Mouse (Mus musculus) activated CD4-positive, CD25-positive, alpha-beta regulatory T cell, adult 4 months (primary cell): ENCODE measurements around the gene Sesn2. TPM values are rescaled to one million over a fixed set of nuclear protein-coding genes. Genes with fewer than 3 reads are reported as not detected.
"Not testable (repeated sequence)": the region's sequence is repeated elsewhere in the genome, so short reads cannot be mapped to it uniquely, and the experiment has no call there.

Experiments
- ATAC-seq: one replicate; pipeline ENCODE4 v1.8.0; 2017
- polyA plus RNA-seq, 2 experiments: library from polyadenylated mRNA; unstranded; fragments of 100-300 nt; shearing (Covaris generic); gene quantifications; one replicate each; pipeline ENCODE4 v1.2.1; 2017

Gene Sesn2
- 1 to 10 TPM; 1.7 to 5.4 TPM for polyA plus RNA-seq

DNA sequence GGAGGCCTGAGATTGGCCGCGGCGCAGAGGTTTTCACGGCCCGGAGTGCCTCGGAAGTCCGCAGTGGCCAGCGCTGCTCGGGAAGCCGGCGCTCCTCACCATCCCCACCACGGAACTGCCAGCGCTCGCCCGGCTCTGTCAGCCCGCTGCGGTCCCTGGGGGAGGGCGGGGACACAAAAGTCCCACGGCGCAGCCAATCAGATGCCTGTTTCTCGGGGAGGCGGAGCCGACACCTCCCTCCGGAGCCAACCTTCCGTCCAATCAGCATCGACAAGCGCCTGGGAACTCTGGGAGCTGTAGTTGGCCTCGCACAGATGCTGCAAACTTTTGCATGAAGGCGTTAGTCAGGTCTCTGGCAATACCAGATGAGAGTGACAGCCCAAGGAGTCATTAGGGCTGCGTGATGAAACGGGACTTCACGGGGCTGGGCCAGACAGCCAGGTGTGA is at the start of gene Sesn2:
Gene Sesn2 (minus strand): TSS at position 150 of the 447 bp plus-strand sequence.
- peak; percentile 90 for ATAC-seq

- ATAC-seq: not testable (repeated sequence)
Measured at GRCm38 (mm10) chr4:132555550-132555949, 45.2 kb upstream of the Sesn2 start.

GRCm38 (mm10) chr4:132554653-132555052 is 44.4 kb upstream of the Sesn2 start:
- ATAC-seq: no peak

DNA sequence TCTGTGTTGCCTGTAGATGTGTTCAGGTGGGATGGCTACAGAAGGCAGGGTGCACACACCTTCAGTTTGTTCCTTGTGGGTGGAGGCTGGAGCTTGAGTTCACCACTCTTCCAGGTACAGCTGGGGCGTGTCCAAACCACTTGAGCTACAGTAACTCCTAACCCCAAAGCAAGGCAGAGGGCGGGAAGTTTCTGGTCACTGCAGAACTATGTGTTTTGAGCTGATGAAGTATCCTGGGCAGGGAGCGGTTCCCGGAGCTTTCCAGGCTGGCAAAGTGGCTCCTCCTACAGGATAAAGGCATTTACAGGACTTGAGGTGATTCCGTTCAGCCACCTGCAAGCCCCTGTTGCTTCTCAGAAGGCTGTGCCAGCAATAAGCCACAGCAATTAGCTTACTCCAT is 43.9 kb upstream of the Sesn2 start:
- no peak for ATAC-seq

DNA sequence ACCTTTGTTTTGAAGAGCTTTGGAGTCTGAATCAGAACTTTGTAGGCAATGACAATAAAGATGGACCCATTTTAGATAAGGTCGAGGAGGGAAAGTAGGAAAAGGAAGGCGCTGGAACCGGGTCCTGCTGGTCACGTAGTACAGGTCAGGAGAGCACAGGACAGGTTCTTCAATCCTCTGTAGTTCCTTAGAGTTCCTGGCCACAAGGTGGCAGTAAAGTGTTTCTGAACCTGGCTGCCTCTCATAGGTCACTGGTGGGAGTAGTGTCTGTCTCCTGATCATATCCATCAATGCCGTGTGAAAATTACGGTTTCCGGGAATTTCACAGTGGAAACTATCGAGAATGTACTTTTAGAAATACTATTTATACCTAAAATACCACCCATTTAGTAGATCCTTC is 35.5 kb upstream of the Sesn2 start:
- ATAC-seq: no peak

DNA sequence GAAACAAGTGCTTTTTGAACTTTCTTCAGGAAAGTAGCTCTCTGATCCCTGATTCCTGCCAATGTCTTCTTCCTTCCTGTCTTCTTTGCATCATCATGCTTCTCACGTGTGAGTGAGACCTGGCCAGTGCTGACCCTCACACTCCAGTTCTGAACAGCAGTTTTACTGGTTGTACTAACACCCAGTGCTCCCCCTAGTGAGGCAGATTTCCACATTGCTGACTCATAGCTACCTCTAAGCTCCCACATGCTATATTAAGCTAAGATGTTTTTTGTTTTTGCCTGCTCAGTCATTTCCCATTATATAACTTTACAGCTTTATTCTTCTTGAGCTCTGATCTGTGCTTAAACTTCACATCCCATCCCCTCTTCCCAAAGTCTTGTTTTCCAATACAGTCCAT is 32.4 kb upstream of the Sesn2 start:
- ATAC-seq: no peak

GRCm38 (mm10) chr4:132541413-132541812 is 31.1 kb upstream of the Sesn2 start:
- ATAC-seq: no peak

- no peak for ATAC-seq
Measured at GRCm38 (mm10) chr4:132539481-132539880, 29.2 kb upstream of the Sesn2 start.

DNA sequence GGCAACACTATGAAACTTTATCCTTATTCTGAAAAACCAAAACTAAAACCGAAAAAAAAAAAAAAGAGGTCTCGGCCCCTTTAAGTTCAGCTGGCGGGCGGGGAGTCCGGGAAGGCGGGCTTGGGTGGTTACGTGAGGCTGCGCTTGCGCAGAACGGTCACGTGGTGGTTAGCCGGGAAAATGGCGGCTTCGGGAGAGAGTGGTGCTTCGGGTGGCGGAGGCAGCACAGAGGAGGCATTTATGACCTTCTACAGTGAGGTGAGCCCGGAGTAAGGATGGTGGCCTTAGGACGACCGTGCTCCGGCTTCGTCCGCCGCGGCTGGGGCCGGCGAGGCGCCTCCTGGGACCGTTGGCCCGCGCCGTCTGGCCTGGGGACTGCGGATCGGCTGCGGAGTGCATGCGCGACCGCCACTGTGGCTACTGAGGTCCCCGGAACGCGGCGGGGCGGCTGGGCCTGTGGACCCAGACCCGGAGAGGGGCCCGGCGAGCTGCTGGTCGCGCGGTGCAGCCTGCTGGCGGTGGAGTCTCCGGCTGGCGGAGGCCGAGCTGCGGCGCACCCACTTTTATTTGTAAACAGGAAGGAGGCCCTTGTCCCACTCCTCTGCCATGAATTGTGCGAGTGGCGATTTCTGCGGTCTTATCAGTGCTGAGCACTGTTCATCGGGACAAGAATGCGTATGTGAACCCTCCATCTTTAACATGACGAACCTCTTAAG is 25.3 kb upstream of the Sesn2 start, which contains the start of gene Dnajc8:
Gene Dnajc8 (plus strand): TSS at position 145 of the 716 bp plus-strand sequence.
- ATAC-seq: peak; percentile 65

DNA sequence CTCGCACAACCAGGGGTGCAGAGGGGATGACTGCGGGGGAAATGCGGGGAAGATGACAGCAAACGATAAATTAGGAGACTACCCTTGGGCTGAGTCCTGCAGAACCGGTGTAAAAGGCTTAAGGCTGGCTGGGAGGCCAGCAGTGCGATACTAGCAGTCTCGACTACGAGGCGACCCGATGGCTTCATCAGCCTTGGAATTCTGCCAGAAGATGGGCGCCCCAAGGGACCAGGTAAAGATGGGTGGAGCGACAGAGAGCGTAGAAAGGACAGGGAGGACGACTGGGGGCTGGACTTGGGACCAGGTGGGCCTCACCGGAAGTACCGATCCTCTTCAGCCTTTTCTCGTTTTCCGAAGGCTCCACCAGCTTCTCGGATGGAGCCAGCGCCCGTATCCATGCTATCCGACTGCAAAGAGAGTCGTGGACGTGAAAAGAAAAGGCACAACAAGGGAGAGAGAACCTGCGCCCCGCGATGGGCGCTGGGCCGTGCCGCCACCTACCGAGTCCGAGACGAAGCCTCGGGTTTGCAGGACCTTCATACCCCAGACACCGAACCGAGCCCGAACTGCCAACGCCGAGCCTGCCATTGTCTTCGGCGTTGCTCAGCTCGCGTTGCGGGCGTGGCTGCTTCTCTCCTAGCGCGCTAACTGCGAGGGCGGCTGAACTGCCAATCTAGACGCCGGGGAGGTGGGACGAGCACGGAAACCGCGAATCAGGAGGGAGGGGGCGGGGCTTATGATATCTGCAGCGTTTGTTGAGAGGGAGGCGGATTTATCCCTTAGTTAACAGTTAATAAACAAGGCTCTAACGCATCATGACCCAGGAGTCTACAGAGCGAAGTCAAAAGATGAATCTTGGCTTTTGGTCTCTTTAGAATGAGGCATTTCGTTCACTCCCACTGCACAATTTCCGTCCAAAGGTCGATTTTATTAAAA is 22.9 kb upstream of the Sesn2 start, which contains the start of gene Atpif1:
Gene Atpif1 (minus strand): TSS at position 679 of the 936 bp plus-strand sequence.
- peak; percentile 91 for ATAC-seq

DNA sequence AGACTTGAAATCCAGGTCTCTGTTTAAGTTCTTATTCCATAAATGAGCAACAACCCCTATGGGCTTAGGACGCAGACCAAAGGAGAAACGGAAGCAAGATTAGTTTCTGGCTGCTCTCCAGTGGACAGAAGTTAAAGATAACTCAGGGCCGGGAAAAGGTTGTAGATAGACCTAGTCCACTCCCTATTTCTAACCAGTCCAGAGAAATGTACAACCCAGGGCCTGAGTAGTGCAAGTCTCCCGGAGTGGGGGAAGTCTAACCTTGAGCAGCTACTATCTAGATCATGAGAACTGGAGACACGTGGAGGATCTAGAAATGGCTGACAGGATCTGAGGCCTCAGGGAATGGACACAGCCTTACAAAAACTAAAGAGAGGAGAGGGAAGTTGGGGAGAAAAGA is 22.2 kb upstream of the Sesn2 start:
- ATAC-seq: no peak

DNA sequence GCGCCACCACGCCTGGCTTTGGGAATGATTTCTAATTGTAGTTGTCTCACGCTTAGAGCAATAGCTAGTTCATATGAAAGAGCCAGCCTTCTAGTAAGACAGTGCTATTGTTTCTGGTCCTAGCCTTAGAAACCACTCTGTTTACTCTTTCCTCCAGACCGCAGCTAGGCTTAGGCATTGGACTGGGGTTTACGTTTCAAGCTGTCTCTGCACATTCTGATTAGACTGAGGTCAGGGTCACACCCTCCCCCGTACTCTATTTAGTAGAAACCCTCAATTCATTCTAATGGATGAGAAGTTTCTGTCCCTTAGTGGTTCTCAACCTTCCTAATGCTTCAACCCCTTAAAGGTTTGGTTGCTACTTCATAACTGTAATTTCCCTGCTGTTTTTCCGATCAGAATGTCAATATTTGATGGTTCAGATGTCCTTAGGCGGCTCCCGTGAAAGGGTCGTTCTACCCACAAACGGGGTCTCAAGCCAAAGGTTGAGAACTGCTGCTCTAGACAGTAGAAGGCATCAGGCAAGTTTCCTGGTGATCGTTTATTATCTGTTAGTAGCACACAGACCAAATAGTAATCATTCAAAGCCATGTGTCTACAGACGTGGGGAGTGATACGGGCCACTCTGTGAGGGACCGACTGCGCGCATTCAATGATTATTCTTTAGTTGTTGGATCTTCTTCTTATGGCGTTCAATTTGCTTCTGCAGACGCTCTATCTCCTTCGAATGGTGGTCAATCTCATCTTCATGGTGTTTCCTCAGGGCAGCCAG is 19.9 kb upstream of the Sesn2 start:
- ATAC-seq: no peak

- ATAC-seq: no peak
Measured at GRCm38 (mm10) chr4:132529344-132529743, 19.0 kb upstream of the Sesn2 start.

DNA sequence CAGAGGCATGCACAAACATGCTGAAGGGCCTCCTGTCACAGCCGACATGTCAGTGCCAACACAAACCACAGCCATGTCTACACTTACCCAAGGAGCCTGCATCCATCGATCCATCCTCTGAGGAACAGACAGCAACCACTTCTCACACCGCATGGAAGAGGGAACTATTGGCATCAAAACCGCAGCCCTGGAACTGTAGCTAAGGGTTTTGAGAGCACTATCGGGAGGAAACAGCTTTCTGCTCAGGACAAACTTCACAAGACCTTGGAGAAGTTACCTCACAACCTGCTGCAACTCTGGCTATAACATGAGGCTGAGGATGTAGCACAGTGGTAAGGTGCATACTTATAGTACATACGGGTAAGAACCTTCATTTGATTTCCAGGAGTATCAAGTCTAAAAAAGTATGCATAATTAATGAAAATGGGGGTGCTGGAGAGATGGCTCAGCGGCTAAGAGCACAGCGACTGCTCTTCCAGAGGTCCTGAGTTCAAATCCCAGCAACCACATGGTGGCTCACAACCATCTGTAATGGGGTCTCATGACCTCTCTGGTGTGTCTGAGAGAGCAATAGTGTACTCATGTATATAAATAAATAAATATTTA is 17.7 kb upstream of the Sesn2 start:
- no peak for ATAC-seq

GRCm38 (mm10) chr4:132526678-132527077 is 16.4 kb upstream of the Sesn2 start:
- peak; percentile 52 for ATAC-seq

GRCm38 (mm10) chr4:132524808-132525207 is 14.5 kb upstream of the Sesn2 start:
- ATAC-seq: no peak

DNA sequence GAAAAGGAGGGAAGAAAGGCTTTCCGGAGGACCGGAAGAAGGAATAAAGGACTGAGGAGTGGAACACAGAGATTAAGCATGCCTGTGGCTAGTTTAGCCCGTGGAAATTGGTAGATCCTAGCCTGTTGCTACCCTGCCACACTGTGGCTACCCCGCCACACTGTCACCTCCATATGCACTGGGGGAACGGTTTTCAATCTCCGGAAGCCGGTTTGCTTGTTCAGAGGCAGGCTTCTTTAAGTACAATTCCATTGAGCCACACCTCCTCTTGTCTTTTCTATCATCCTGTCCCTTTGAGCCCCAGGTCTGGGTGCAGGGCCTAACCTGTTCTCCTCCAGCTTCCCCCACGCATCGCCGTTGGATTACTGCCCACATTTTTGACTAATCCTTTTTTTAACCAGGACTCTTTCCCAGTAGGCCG is 14.0 kb upstream of the Sesn2 start:
- ATAC-seq: no peak

DNA sequence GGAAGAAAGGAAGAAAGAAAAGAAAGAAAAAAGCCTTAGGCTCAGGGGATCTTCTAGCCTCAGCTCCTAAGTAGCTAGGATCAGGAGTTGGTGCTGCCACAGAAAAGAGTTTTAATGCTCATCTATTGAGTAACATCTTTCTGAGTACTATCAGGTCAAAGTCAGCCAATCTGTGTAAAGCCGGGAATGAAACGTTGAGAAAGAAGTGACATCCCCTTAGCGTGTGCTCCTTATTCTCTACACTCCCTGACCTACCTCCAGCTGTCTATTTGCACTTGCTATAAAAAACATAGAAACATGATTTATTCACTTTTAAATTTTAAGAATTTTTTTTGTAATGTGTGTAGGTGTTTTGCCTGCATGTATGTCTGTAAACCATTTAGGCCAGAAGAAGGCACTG is 8.9 kb upstream of the Sesn2 start:
- no peak for ATAC-seq

- ATAC-seq: no peak
Measured at GRCm38 (mm10) chr4:132518066-132518465, 7.8 kb upstream of the Sesn2 start.

DNA sequence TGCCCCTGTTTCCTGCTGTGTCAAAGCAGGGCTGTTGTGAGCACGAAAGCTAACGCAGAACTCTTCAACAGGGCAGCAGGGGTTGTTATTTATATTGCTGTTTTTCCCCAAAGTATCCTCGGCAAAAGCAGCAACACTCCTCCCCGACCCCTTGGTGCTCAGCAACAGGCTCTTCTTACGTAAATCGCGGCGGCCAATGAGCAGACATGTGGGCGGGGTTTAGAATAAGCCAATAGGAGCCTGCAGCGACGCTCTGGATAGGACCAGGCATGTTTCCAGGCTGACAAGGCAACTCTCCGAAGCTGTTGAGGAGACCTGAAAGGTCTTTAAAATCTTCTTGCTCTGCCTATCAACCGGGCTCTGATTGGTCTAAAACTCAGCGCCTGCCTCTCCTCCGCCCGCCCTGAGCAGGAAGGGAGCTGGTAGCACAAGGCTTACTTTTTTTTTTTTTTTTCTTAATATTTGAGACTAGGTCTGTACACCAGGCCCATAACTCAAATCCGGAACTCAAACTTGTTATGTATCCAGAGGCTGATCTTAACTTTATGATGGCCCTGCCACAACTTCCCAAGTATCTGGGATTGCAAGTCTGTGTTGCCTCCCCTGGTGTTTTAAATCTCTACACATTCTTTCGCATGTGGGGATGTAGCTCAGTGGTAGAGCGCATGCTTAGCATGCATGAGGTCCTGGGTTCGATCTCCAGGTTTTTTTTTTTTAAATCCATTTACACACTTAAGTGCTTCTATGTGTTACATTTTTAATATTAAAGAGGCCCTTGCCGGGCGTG is 5.3 kb upstream of the Sesn2 start:
- ATAC-seq: peak; percentile 92

- no peak for ATAC-seq
Measured at GRCm38 (mm10) chr4:132514555-132515135, 4.3 kb upstream of the Sesn2 start.
